Mouse (Mus musculus): ENCODE results near the gene Thrsp.

The Thrsp gene

DNA sequence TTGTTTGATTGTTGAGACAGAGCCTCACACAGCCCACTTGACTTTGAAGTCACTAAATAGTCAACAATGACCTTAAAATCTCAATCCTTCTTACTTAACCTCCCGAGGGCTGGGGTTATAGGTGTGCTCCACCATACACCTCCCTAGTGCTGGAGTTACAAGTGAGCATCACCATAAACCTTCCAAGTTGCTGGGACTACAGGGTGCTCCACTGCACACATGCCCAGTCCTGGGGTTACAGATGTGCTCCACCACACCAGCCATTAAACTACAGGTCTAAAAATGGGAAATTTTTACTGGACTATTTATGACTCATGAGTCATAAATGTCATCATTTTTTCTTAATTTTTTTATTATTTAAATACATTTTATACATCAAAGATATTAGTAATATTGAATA, 51.6 kb downstream of the Thrsp start:
- DNase-seq = no peak
